Mouse (Mus musculus) heart, embryonic 13.5 days (tissue): ENCODE data around the gene Rhox4f. TPM values are rescaled to one million over a fixed set of nuclear protein-coding genes. Genes with fewer than 3 reads are reported as not detected.
"Not testable (repeated sequence)": the region's sequence is repeated elsewhere in the genome, so short reads cannot be mapped to it uniquely, and the experiment has no call there.

Source experiments
- ATAC-seq: fragments of 200-750 bp; cut with Nextera tagmentation; 2 replicates; pipeline ENCODE4 v1.8.0; 2017; ENCODE audit warnings: moderate TSS enrichment; ENCODE audit not compliant: insufficient number of reproducible peaks, low FRiP score, low TSS enrichment; ENCODE audit errors: extremely low read depth
- H3K27ac ChIP-seq: fragments of 300-500 bp; sonication (generic); replicated peaks from 2 replicates; pipeline ENCODE4 v1.5.1; 2015; ENCODE audit warnings: moderate library complexity, mild to moderate bottlenecking, inconsistent platforms
- H3K27me3 ChIP-seq: fragments of 300-500 bp; sonication (generic); replicated peaks from 2 replicates; pipeline ENCODE4 v1.6.1; 2015; ENCODE audit warnings: mild to moderate bottlenecking, inconsistent platforms
- H3K36me3 ChIP-seq: fragments of 300-500 bp; sonication (generic); 2 replicates; pipeline ENCODE4 v1.6.1; 2015; ENCODE audit warnings: mild to moderate bottlenecking, inconsistent platforms
- H3K4me1 ChIP-seq: fragments of 300-500 bp; sonication (generic); 2 replicates; pipeline ENCODE4 v1.6.1; 2015; ENCODE audit warnings: inconsistent platforms
- H3K4me2 ChIP-seq: fragments of 300-500 bp; sonication (generic); 2 replicates; pipeline ENCODE4 v1.6.1; 2015; ENCODE audit warnings: inconsistent platforms, mild to moderate bottlenecking, moderate library complexity
- H3K4me3 ChIP-seq: fragments of 300-500 bp; sonication (generic); 2 replicates; pipeline ENCODE4 v1.5.1; 2015; ENCODE audit warnings: moderate library complexity, mild to moderate bottlenecking, inconsistent platforms
- H3K9ac ChIP-seq: fragments of 300-500 bp; sonication (generic); 2 replicates; pipeline ENCODE4 v1.6.1; 2015; ENCODE audit warnings: inconsistent platforms, mild to moderate bottlenecking, moderate library complexity
- H3K9me3 ChIP-seq: fragments of 300-500 bp; sonication (generic); 2 replicates; pipeline ENCODE4 v1.6.1; 2016; ENCODE audit warnings: inconsistent platforms
- WGBS: fragments of 180-500 bp; shearing (Covaris S2); methylation state at CpG from one replicate; pipeline ENCODE4 v1.1.7; 2015; ENCODE audit warnings: mixed read lengths; 5-methylcytosine and 5-hydroxymethylcytosine counted together
- polyA plus RNA-seq: library from polyadenylated mRNA; unstranded; fragments of >200 nt; fragmentation: Nextera tagmentation; extraction: Ambion mirVana; gene quantifications from 2 replicates; pipeline ENCODE4 v1.2.1, GENCODE M21; 2015

Rhox4f gene
- not detected in 2 replicates for polyA plus RNA-seq

DNA sequence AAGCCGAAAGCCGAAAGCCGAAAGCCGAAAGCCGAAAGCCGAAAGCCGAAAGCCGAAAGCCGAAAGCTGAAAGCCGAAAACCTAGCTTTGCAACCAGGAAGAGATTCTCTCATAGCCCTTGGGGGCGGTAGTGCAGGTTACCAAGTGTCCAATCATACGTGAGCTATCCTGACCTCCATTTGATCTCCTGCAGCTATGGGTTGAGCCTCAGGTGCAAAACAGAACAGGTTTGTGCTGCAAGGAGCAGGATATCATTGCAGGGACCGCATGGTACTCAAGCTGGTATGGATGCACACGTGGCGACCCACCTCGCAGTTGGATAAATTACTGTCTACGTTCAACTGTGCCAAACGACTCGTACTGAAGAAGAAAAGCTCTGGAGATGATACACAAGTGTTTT lies at the start of gene Rhox4f:
TSS of gene Rhox4f (minus strand) at position 101 of the 400 bp plus-strand sequence.
- not testable (repeated sequence) for H3K36me3 ChIP-seq, H3K9me3 ChIP-seq, H3K9ac ChIP-seq, H3K27me3 ChIP-seq, H3K4me1 ChIP-seq, H3K27ac ChIP-seq, H3K4me3 ChIP-seq, H3K4me2 ChIP-seq, ATAC-seq
- WGBS = 83% methylated on average over 17 of the region's 19 CpGs

DNA sequence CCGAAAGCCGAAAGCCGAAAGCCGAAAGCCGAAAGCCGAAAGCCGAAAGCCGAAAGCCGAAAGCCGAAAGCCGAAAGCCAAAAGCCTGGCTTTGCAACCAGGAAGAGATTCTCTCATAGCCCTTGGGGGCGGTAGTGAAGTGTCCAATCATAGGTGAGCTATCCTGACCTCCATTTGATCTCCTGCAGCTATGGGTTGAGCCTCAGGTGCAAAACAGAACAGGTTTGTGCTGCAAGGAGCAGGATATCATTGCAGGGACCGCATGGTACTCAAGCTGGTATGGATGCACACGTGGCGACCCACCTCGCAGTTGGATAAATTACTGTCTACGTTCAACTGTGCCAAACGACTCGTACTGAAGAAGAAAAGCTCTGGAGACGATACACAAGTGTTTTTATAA lies 43.7 kb upstream of the Rhox4f start, which contains the start of gene Rhox4g:
TSS of gene Rhox4g (minus strand) at position 101 of the 400 bp plus-strand sequence.
- H3K27ac ChIP-seq, H3K4me3 ChIP-seq, H3K36me3 ChIP-seq, ATAC-seq, H3K4me2 ChIP-seq, H3K4me1 ChIP-seq, H3K9ac ChIP-seq, H3K27me3 ChIP-seq, H3K9me3 ChIP-seq: not testable (repeated sequence)
- WGBS = 81% methylated on average over 16 of the region's 20 CpGs

DNA sequence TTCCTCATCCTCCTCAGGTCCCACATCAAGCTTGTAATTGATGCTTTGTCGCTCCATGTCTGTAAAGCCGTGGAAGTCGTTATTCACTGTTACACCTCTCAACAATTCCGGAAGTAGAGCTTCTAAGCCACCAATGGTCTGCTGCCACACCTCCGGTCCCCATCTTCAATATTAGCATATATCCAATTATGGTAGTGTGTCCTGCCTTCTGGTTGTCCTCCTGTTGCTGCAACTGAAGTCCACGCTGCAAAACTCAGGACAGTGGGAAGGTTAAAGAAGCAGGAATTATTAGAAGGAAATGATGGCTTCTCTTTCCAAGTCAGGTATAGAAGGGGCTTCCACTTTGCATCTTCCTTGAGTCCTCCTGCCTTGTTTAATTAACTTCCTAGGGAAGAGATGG lies 35.9 kb upstream of the Rhox4f start, which contains the start of gene Rhox2g:
TSS of gene Rhox2g (minus strand) at position 101 of the 400 bp plus-strand sequence.
- not testable (repeated sequence) for H3K4me3 ChIP-seq, H3K9ac ChIP-seq, H3K9me3 ChIP-seq

DNA sequence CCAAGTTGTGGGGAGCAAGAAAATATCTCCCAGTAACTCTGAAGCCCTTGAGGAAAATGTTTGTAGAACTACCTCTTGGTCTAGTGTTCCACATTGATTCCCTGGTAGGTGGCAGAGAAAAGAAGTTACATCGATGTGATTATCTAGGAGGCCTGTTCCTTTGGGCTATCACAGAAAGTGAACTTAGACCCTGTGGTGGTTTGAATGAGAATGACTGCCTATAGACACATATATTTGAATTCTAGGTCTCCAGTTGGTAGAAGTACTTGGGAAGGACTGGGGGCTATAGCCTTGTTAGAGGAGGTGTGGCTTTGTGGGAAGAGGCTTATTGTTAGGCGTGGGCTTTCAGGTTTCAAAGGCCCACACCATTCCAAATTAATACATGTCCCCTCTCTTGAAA lies 21.0 kb upstream of the Rhox4f start, which contains the start of gene Rhox3g:
TSS of gene Rhox3g (minus strand) at position 101 of the 400 bp plus-strand sequence.
- H3K27ac ChIP-seq, H3K9ac ChIP-seq, H3K4me1 ChIP-seq, H3K4me2 ChIP-seq, H3K4me3 ChIP-seq, ATAC-seq, H3K27me3 ChIP-seq, H3K36me3 ChIP-seq, H3K9me3 ChIP-seq: not testable (repeated sequence)
- 85% methylated on average over 2 of the region's 2 CpGs for WGBS

More for the DNA sequence above, 35.9 kb upstream of the Rhox4f start, which contains the start of gene Rhox2g:
- not testable (repeated sequence) for ATAC-seq, H3K36me3 ChIP-seq, H3K27ac ChIP-seq, H3K27me3 ChIP-seq, H3K4me2 ChIP-seq, H3K4me1 ChIP-seq
- WGBS = 79% methylated on average over 6 of the region's 6 CpGs

DNA sequence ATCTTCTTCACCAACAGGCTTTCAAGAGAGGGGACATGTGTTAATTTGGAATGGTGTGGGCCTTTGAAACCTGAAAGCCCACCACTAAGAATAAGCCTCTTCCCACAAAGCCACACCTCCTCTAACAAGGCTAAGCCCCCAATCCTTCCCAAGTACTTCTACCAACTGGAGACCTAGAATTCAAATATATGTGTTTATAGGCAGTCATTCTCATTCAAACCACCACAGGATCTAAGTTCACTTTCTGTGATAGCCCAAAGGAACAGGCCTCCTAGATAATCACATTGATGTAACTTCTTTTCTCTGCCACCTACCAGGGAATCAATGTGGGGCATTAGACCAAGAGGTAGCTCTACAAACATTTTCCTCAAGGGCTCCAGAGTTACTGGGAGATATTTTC lies 26.8 kb downstream of the Rhox4f start, which contains the start of gene Rhox3f:
TSS of gene Rhox3f (plus strand) at position 301 of the 400 bp plus-strand sequence.
- not testable (repeated sequence) for H3K4me1 ChIP-seq, H3K4me3 ChIP-seq, H3K27ac ChIP-seq, ATAC-seq, H3K4me2 ChIP-seq, H3K9me3 ChIP-seq, H3K36me3 ChIP-seq, H3K27me3 ChIP-seq, H3K9ac ChIP-seq

DNA sequence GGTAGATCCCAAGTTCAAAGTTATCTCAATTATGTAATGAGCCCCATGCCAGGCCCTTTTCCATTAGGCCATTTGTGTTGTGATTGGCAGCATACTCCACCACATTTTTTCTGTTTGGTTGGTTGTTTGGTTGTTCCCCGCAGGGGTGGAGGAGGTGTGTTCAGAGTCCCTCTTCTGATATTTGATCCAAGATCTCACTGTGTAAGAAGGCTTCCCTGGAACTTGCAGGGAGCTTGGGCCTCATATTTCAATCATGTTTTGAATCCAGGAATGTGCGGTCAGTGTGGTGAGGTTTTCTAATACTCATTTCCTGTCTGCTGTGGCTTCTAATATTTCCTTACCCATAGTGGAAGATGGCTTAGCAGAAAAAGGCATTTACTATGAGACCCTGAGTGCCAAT lies 34.9 kb downstream of the Rhox4f start:
- not testable (repeated sequence) for H3K27me3 ChIP-seq, H3K36me3 ChIP-seq, H3K4me1 ChIP-seq, H3K27ac ChIP-seq, H3K9me3 ChIP-seq, ATAC-seq, H3K9ac ChIP-seq, H3K4me2 ChIP-seq, H3K4me3 ChIP-seq
- WGBS = 44% methylated on average over 2 of the region's 2 CpGs

DNA sequence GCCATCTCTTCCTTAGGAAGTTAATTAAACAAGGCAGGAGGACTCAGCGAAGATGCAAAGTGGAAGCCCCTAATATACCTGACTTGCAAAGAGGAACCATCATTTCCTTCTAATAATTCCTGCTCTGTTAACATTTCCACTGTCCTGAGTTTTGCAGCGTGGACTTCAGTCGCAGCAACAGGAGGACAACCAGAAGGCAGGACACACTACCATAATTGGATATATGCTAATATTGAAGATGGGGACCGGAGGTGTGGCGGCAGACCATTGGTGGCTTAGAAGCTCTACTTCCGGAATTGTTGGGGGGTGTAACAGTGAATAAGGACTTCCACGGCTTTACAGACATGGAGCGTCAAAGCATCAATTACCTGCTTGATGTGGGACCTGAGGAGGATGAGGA lies 36.4 kb downstream of the Rhox4f start, which contains the start of gene Rhox2f:
TSS of gene Rhox2f (plus strand) at position 301 of the 400 bp plus-strand sequence.
- ATAC-seq, H3K36me3 ChIP-seq, H3K27me3 ChIP-seq, H3K4me3 ChIP-seq, H3K9me3 ChIP-seq, H3K27ac ChIP-seq, H3K4me1 ChIP-seq, H3K9ac ChIP-seq, H3K4me2 ChIP-seq: not testable (repeated sequence)
- 81% methylated on average over 8 of the region's 8 CpGs for WGBS

DNA sequence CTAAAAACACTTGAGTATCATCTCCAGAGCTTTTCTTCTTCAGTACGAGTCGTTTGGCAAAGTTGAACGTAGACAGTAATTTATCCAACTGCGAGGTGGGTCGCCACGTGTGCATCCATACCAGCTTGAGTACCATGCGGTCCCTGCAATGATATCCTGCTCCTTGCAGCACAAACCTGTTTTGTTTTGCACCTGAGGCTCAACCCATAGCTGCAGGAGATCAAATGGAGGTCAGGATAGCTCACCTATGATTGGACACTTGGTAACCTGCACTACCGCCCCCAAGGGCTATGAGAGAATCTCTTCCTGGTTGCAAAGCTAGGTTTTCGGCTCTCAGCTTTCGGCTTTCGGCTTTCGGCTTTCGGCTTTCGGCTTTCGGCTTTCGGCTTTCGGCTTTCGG lies 50.4 kb downstream of the Rhox4f start, which contains the start of gene Rhox4e:
TSS of gene Rhox4e (plus strand) at position 301 of the 400 bp plus-strand sequence.
- H3K36me3 ChIP-seq, H3K27ac ChIP-seq, H3K27me3 ChIP-seq, ATAC-seq, H3K4me1 ChIP-seq, H3K9ac ChIP-seq, H3K4me2 ChIP-seq, H3K4me3 ChIP-seq, H3K9me3 ChIP-seq: not testable (repeated sequence)
- 96% methylated on average over 8 of the region's 18 CpGs for WGBS

Other genes starting within 250 kb of the Rhox4f start
- not detected in 2 replicates for gene Rhox3a2, start 227.7 kb downstream of the Rhox4f start, polyA plus RNA-seq
- 0.17 TPM in 1 of 2 replicates, not detected in the other for gene Rhox4a2, start 216.9 kb downstream of the Rhox4f start, polyA plus RNA-seq
- not detected in 2 replicates for gene Rhox2b, start 195.6 kb downstream of the Rhox4f start, polyA plus RNA-seq
- gene Rhox4b, start 175.2 kb downstream of the Rhox4f start, polyA plus RNA-seq = not detected in 2 replicates
- gene Rhox2c, start 154.0 kb downstream of the Rhox4f start, polyA plus RNA-seq = not detected in 2 replicates
- gene Rhox3c, start 149.1 kb downstream of the Rhox4f start, polyA plus RNA-seq = not detected in 2 replicates
- gene Rhox4c, start 127.4 kb downstream of the Rhox4f start, polyA plus RNA-seq = not detected in 2 replicates
- not detected in 2 replicates for gene Rhox2d, start 114.3 kb downstream of the Rhox4f start, polyA plus RNA-seq
- not detected in 2 replicates for gene Rhox4d, start 93.3 kb downstream of the Rhox4f start, polyA plus RNA-seq
- not detected in 2 replicates for gene Rhox2e, start 77.3 kb downstream of the Rhox4f start, polyA plus RNA-seq
- not detected in 2 replicates for gene Rhox3e, start 65.7 kb downstream of the Rhox4f start, polyA plus RNA-seq
- not detected in 2 replicates for gene Rhox4e, start 50.3 kb downstream of the Rhox4f start, polyA plus RNA-seq
- not detected in 2 replicates for gene Rhox2f, start 36.3 kb downstream of the Rhox4f start, polyA plus RNA-seq
- gene Rhox3f, start 26.7 kb downstream of the Rhox4f start, polyA plus RNA-seq = not detected in 2 replicates
- gene Rhox3g, start 20.9 kb upstream of the Rhox4f start, polyA plus RNA-seq = not detected in 2 replicates
- not detected in 2 replicates for gene Rhox2g, start 35.8 kb upstream of the Rhox4f start, polyA plus RNA-seq
- not detected in 2 replicates for gene Rhox4g, start 43.6 kb upstream of the Rhox4f start, polyA plus RNA-seq
- not detected in 2 replicates for gene Rhox3h, start 61.1 kb upstream of the Rhox4f start, polyA plus RNA-seq
- gene Rhox2h, start 65.6 kb upstream of the Rhox4f start, polyA plus RNA-seq = not detected in 2 replicates
- gene Rhox5, start 197.1 kb upstream of the Rhox4f start, polyA plus RNA-seq = 10.6 and 12.4 TPM in 2 replicates
- not detected in 2 replicates for gene Rhox6, start 219.2 kb upstream of the Rhox4f start, polyA plus RNA-seq
- gene Rhox7a, start 224.0 kb upstream of the Rhox4f start, polyA plus RNA-seq = not detected in 2 replicates